Mouse (Mus musculus): ENCODE measurements at regions not wholly inside any gene's neighbourhood (a gene's known extent, or its start where the extent isn't known, plus 50 kb on each side); places are given as distances from the start of the nearest gene placed in this dataset.

DNA sequence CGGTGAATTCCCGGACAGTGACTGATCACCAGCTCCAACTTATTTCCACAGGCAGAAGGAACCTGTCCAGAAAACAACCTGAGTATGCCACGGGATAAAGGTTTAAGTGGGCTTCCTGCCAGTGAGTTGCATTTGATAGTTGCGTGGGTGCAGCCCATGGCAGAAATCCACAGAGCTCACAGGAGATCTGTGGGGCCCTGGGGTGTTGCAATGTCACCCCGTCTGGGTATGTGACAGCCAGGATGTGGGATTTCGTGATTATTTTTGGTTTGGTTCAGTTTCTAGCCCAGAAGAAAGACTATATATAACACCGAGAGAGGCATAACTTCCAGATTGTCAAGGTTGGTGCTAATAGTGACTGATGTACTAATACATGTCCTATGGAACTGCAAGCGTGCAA, 82.0 kb upstream of the Papolg start:
- no peaks in the 10 kb centered on the region for H3K27me3 ChIP-seq (ENCODE audit: control insufficient read depth, insufficient read depth, low read length)
- 54% methylated on average over 8 of the region's 8 CpGs for WGBS
- H3K36me3 ChIP-seq (ENCODE audit: control insufficient read depth, insufficient read depth, low read length) = no peaks in the 10 kb centered on the region
- intact Hi-C loops (cut with DNase I) = no loop called here
- H3K4me1 ChIP-seq (ENCODE audit: control insufficient read depth, insufficient read depth, low read length) = no peaks in the 10 kb centered on the region
- no peaks in the 10 kb centered on the region for H3K79me2 ChIP-seq (replicated peaks; ENCODE audit: control insufficient read depth, insufficient read depth, low read length)
- H3K4me3 ChIP-seq = no peak overlapping the region
- H3K27ac ChIP-seq = no peak overlapping the region
- H3K9ac ChIP-seq (ENCODE audit: low read depth, low read length) = no peak overlapping the region
- DNase-seq = no peak
- TF ChIP-seq CTCF (IDR thresholded peaks at IDR 0.05) (no peak), EP300 (IDR thresholded peaks at IDR 0.05; ENCODE audit: insufficient read depth, low read depth, low read length) (no peak), POLR2A (IDR thresholded peaks at IDR 0.05; ENCODE audit: insufficient read depth, low read depth, low read length) (no peak)

DNA sequence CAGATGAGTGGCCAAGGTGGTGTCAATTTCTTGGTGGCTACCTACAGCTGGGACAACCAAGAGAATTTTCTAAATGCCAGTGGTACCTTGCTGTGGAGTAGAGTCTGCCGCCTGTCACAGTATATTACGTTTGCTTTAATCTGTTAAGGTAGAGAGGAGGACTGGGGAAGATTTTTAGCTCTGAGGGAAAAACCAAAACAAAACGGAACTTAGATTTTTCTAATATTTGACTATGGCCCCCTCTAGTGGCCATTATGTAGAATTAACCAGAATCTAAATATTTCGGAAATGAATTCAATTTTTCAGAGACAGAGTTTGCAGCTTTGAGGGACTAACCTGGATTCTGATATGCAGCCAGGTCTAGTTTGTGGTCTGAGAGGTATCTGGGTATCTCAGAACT, 59.3 kb upstream of the Papolg start:
- DNase-seq = no peak
- 2% methylated on average over 4 of the region's 4 CpGs for WGBS
- Histone ChIP-seq H3K79me2 (replicated peaks; ENCODE audit: control insufficient read depth, insufficient read depth, low read length) (no peaks in the 10 kb centered on the region), H3K27ac (no peak overlapping the region), H3K9ac (ENCODE audit: low read depth, low read length) (no peak overlapping the region), H3K4me3 (no peak overlapping the region), H3K27me3 (ENCODE audit: control insufficient read depth, insufficient read depth, low read length) (no peaks in the 10 kb centered on the region), H3K4me1 (ENCODE audit: control insufficient read depth, insufficient read depth, low read length) (no peaks in the 10 kb centered on the region), H3K36me3 (ENCODE audit: control insufficient read depth, insufficient read depth, low read length) (no peaks in the 10 kb centered on the region)
- intact Hi-C loops (cut with DNase I) = loop anchor here (1.0 to 10.0 kb wide), 2 partner anchors 100 to 275 kb away; no protein-coding TSS in a partner anchor
- TF ChIP-seq CTCF (IDR thresholded peaks at IDR 0.05) = peak; percentile 84
- TF ChIP-seq POLR2A (IDR thresholded peaks at IDR 0.05; ENCODE audit: insufficient read depth, low read depth, low read length) = no peak
- TF ChIP-seq EP300 (IDR thresholded peaks at IDR 0.05; ENCODE audit: insufficient read depth, low read depth, low read length) = no peak

DNA sequence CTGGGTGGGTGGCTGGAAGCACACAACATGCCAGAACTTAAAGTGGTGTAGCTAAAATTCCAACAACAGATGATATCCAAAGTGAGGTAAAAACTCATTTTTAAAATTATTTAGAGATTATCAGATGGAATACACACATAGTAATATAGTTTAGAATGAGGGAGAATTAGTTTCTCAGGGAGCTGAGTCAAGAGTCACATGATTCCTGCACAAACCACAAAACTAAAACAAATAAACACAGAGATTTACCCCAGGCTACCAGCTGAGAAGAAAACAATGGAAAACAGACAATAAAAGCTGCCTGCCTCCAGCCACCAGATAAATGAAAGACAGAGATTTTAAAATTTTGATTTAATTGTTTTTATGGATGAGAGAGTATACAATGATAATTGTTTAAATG, 50.9 kb upstream of the Papolg start:
- Histone ChIP-seq H3K27ac (no peak overlapping the region), H3K79me2 (replicated peaks; ENCODE audit: control insufficient read depth, insufficient read depth, low read length) (no peaks in the 10 kb centered on the region), H3K4me3 (no peak overlapping the region), H3K4me1 (ENCODE audit: control insufficient read depth, insufficient read depth, low read length) (no peaks in the 10 kb centered on the region), H3K27me3 (ENCODE audit: control insufficient read depth, insufficient read depth, low read length) (no peaks in the 10 kb centered on the region), H3K36me3 (ENCODE audit: control insufficient read depth, insufficient read depth, low read length) (no peaks in the 10 kb centered on the region), H3K9ac (ENCODE audit: low read depth, low read length) (no peak overlapping the region)
- TF ChIP-seq CTCF (IDR thresholded peaks at IDR 0.05) (no peak), EP300 (IDR thresholded peaks at IDR 0.05; ENCODE audit: insufficient read depth, low read depth, low read length) (no peak), POLR2A (IDR thresholded peaks at IDR 0.05; ENCODE audit: insufficient read depth, low read depth, low read length) (no peak)
- intact Hi-C loops (cut with DNase I) = no loop called here
- no peak for DNase-seq

Data from heart, adult 2 months (tissue).